Mouse (Mus musculus) E14TG2a.4 (cell line): ENCODE measurements around the gene Foxf1.
A peak's percentile ranks its signal among the peaks of the same experiment; 100 is the strongest.

Experiments used
- H3K27me3 ChIP-seq: 2 replicates; pipeline ENCODE4 v1.6.1; 2014; ENCODE audit warnings: low read length, control low read depth; ENCODE audit not compliant: insufficient read depth
- H3K36me3 ChIP-seq: 2 replicates; pipeline ENCODE4 v1.6.1; 2014; ENCODE audit warnings: low read length, control low read depth; ENCODE audit not compliant: insufficient read depth
- H3K4me1 ChIP-seq: replicated peaks from 2 replicates; pipeline ENCODE4 v1.6.1; 2014; ENCODE audit warnings: low read depth, low read length, control low read depth
- H3K4me3 ChIP-seq: replicated peaks from 2 replicates; pipeline ENCODE4 v1.5.1; 2014; ENCODE audit warnings: mild to moderate bottlenecking, low read length
- H3K9me3 ChIP-seq: 2 replicates; pipeline ENCODE4 v1.6.1; 2014; ENCODE audit warnings: low read length, control low read depth
- CTCF ChIP-seq: conservative IDR thresholded peaks from 2 replicates; pipeline ENCODE4 v1.5.1; 2014; ENCODE audit warnings: low read length
- NANOG ChIP-seq: IDR thresholded peaks from 2 replicates; pipeline ENCODE4 v1.6.1; 2014; ENCODE audit warnings: borderline replicate concordance, low read length, mixed read lengths
- POU5F1 ChIP-seq: IDR thresholded peaks from 2 replicates; pipeline ENCODE4 v1.6.1; 2014; ENCODE audit warnings: low read length, borderline replicate concordance

Foxf1 gene

GRCm38 (mm10) chr8:121071454-121071853, 12.7 kb upstream of the Foxf1 start:
- TF ChIP-seq POU5F1 (no peak), CTCF (no peak), NANOG (no peak)
- H3K4me1 ChIP-seq = peaks cover 27% of the 10 kb centered on the region
- H3K27me3 ChIP-seq = peaks cover 84% of the 10 kb centered on the region
- H3K9me3 ChIP-seq = no peaks in the 10 kb centered on the region
- H3K4me3 ChIP-seq = no peak overlapping the region
- no peaks in the 10 kb centered on the region for H3K36me3 ChIP-seq

GRCm38 (mm10) chr8:121072406-121073130, 11.6 kb upstream of the Foxf1 start:
- no peak for TF ChIP-seq CTCF
- TF ChIP-seq POU5F1 = no peak
- no peak for TF ChIP-seq NANOG
- Histone ChIP-seq H3K27me3 (peaks cover 91% of the 10 kb centered on the region), H3K9me3 (no peaks in the 10 kb centered on the region), H3K4me1 (peaks cover 27% of the 10 kb centered on the region), H3K4me3 (no peak overlapping the region), H3K36me3 (no peaks in the 10 kb centered on the region)

DNA sequence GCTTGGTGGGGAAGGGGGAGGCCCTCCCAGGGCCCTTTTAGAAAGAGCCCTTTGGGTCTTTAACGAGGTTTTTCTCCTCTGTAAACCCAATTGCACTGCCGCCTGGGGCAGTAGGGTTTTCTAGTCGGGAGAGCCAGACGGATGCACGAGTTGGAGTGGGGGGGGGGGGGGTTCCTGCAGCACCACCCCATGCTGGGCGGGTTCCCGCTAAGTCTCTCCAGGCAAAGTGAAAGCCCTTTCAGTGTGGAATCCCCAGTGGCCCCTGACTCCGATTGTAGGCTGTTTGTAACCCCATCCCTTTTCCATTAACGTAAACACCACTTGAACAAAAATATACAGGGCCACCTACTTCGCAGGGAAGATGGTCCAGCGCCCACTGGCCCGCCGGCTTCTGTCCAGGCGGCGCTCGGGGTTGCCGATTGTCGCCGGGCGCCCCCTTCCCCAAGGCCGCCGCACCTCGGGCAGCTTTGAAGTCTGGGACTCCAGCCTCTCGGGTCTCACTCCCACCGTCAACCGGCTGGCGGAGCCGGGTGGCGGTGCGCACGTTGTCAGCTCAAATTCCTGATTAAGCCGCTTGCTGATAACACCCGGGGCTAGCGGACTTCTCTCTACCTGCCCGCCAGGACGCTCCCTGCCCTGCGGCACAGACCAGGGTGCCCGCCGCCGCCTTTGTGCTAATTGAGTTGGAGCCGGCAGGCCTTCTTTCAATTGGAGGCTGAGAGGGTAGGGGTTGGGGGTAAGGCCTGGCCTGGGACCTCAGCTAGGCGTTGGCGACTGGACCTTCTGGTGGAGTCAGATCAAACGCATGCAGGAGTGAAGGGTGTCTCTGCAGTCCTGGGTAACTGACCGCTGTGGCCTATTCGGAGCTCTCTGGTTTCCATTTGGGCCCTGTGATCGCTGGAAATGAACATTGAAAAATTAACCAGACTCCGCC, 10.7 kb upstream of the Foxf1 start:
- TF ChIP-seq POU5F1 (no peak), CTCF (no peak), NANOG (no peak)
- Histone ChIP-seq H3K4me3 (peak overlapping the region; percentile 51), H3K27me3 (peaks cover 96% of the 10 kb centered on the region), H3K9me3 (no peaks in the 10 kb centered on the region), H3K36me3 (no peaks in the 10 kb centered on the region), H3K4me1 (peaks cover 25% of the 10 kb centered on the region)

GRCm38 (mm10) chr8:121074108-121074847, 9.9 kb upstream of the Foxf1 start:
- Histone ChIP-seq H3K36me3 (no peaks in the 10 kb centered on the region), H3K9me3 (no peaks in the 10 kb centered on the region), H3K4me1 (peaks cover 25% of the 10 kb centered on the region), H3K27me3 (peaks cover 96% of the 10 kb centered on the region), H3K4me3 (peak overlapping the region; percentile 51)
- TF ChIP-seq POU5F1 (no peak), CTCF (no peak), NANOG (no peak)

GRCm38 (mm10) chr8:121074848-121075145, 9.4 kb upstream of the Foxf1 start:
- H3K9me3 ChIP-seq = no peaks in the 10 kb centered on the region

DNA sequence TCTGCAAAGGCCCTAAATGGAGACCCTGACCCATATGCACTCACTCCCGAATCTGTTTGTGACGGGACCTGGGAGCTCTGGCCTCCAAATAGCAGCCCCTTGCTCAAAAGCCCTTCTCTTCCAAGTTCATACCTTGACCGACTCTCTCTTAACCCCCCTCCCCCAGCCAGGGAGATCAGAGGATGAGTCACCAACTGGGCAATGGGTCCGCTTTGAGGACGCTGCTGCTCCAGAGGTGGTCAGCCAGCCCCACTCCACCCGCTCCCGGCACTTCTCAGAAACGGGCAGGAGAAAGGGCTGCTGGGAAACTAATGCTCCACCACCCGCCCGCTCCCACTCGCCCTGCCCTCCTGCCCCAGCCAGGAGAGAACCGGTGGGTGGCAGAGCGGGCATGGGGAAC, 8.2 kb upstream of the Foxf1 start:
- Histone ChIP-seq H3K9me3 (no peaks in the 10 kb centered on the region), H3K36me3 (no peaks in the 10 kb centered on the region), H3K27me3 (peaks cover 97% of the 10 kb centered on the region), H3K4me1 (peaks cover 35% of the 10 kb centered on the region), H3K4me3 (no peak overlapping the region)
- TF ChIP-seq POU5F1 (no peak), NANOG (no peak), CTCF (no peak)

More at GRCm38 (mm10) chr8:121074848-121075145, 9.4 kb upstream of the Foxf1 start:
- Histone ChIP-seq H3K36me3 (no peaks in the 10 kb centered on the region), H3K4me1 (peaks cover 25% of the 10 kb centered on the region), H3K27me3 (peaks cover 97% of the 10 kb centered on the region), H3K4me3 (no peak overlapping the region)
- TF ChIP-seq CTCF (no peak), POU5F1 (no peak), NANOG (no peak)

DNA sequence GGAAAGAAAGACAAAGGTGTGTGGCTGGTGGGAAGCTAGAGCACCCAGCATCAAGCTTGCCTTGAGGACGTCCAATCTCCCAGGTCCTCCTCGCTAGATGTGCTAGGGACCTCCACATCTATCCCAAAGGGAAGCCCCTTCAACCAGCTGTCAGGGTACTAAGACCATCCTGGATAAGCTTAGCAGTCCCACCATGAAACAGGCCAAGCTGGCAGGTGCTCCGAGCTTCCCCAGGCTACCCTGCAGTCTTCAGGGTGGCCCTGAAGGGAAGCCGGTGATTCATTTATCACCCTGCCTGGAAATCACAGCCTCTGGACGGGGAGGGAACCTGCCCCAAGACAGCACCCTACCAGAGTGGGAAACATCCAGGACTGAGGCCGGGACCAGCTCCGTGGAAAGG, 7.6 kb upstream of the Foxf1 start:
- Histone ChIP-seq H3K4me3 (no peak overlapping the region), H3K4me1 (peaks cover 36% of the 10 kb centered on the region), H3K36me3 (no peaks in the 10 kb centered on the region), H3K27me3 (peaks cover 97% of the 10 kb centered on the region), H3K9me3 (no peaks in the 10 kb centered on the region)
- TF ChIP-seq NANOG (no peak), POU5F1 (no peak), CTCF (no peak)

DNA sequence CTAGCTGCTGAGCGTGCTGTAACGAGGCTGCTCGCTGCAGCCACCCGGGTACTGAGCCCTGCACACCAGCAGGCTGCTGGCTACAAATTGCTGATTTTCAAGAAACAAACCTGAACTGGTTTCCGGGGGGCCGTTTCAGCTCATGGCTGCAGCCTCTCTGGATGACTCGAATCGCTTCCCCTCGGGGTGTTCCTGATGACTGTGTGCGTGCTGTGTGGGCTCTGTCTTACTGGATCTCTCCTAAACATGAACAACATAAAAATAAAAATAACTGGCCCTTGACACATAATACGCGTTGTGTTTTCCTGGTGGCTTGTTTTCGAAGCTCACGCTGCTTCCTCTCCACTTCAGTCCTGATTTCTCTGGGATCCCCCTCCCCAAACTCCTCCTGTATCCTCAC, 5.5 kb upstream of the Foxf1 start:
- H3K9me3 ChIP-seq = no peaks in the 10 kb centered on the region
- no peak overlapping the region for H3K4me3 ChIP-seq
- no peak for TF ChIP-seq CTCF
- no peak for TF ChIP-seq POU5F1
- no peak for TF ChIP-seq NANOG
- peaks cover 99% of the 10 kb centered on the region for H3K27me3 ChIP-seq
- H3K36me3 ChIP-seq = no peaks in the 10 kb centered on the region
- peaks cover 41% of the 10 kb centered on the region for H3K4me1 ChIP-seq
